16 mouse cellular contexts compared by ENCODE assay signal in genomic region chr3:20730481-20730880, GRCm38 (mm10).
A peak's percentile ranks its signal among the peaks of the same experiment; 100 is the strongest.
DNase-seq lines count a peak whose midpoint lies in the region; ATAC-seq and TF ChIP-seq lines count a peak whose summit lies in the region.
"Had no signal": no experiment of that assay in that cellular context is flagged by ENCODE, and none has a peak within 500 bp of the region (broad histone marks: within the 10 kb centered on the region; RNA-seq: fewer than 3 reads in every experiment).

No protein-coding gene starts in this region.

- H3K4me1 ChIP-seq in hindbrain, embryonic 13.5 days (replicated peaks) = no peaks in the 10 kb centered on the region
- H3K4me1 ChIP-seq in hindbrain, embryonic 10.5 days (replicated peaks) = no peaks in the 10 kb centered on the region
- no peaks in the 10 kb centered on the region for H3K4me1 ChIP-seq in ES-E14 (ENCODE audit: control insufficient read depth in 2 of 2, insufficient read depth in 2 of 2, low read length in 2 of 2, poor library complexity in 1 of 2)
- peaks cover 3% of the 10 kb centered on the region; the same call in 1 of the 2 replicates for H3K4me1 ChIP-seq in forebrain, postnatal 0 days (ENCODE audit: insufficient read depth)
- no peaks in the 10 kb centered on the region for H3K4me1 ChIP-seq in lung, adult 2 months (ENCODE audit: control insufficient read depth, insufficient read depth, low read length)
- H3K4me1 ChIP-seq: embryonic facial prominence, embryonic 12.5 days; limb, embryonic 13.5 days; liver, embryonic 15.5 days; midbrain, embryonic 10.5 days had no signal

- in situ Hi-C loops in ES-E14 (cut with MboI; ENCODE audit: low sequenced_read_pairs in 2 of 2, unreplicated experiment in 2 of 2) = no loop called here

- H3K27ac ChIP-seq in hindbrain, embryonic 13.5 days = no peak overlapping the region
- H3K27ac ChIP-seq in hindbrain, embryonic 10.5 days = no peak overlapping the region
- H3K27ac ChIP-seq in ES-E14 (ENCODE audit: insufficient read depth, low read depth, low read length, poor library complexity, severe bottlenecking) = no peak overlapping the region
- no peak overlapping the region for H3K27ac ChIP-seq in forebrain, postnatal 0 days (ENCODE audit: low read depth, low read length)
- H3K27ac ChIP-seq: embryonic facial prominence, embryonic 12.5 days; layer of hippocampus, adult 2 months; limb, embryonic 13.5 days; liver, embryonic 15.5 days; midbrain, embryonic 10.5 days had no signal

- H3K4me2 ChIP-seq in hindbrain, embryonic 13.5 days = no peak overlapping the region
- H3K4me2 ChIP-seq in forebrain, postnatal 0 days (ENCODE audit: low read depth) = no peak overlapping the region
- H3K4me2 ChIP-seq: embryonic facial prominence, embryonic 12.5 days; limb, embryonic 13.5 days; liver, embryonic 15.5 days had no signal

- DNase-seq in hindbrain, embryonic 10.5 days (ENCODE audit: low spot score) = no peak
- peak; percentile 52 for DNase-seq in ES-E14 (ENCODE audit: low read depth, low spot score)
- DNase-seq in forebrain, postnatal 0 days = no peak
- DNase-seq in kidney, postnatal 10 days = peak; percentile 16
- no peak for DNase-seq in cerebellum, adult 9-11 months
- no peak for DNase-seq in lung, adult 2 months
- DNase-seq: B cell, adult 2 months; gastrocnemius, postnatal 10 days; thymus, postnatal 36 days had no signal

- H3K9me3 ChIP-seq in hindbrain, embryonic 13.5 days = no peaks in the 10 kb centered on the region
- H3K9me3 ChIP-seq in hindbrain, embryonic 10.5 days = no peaks in the 10 kb centered on the region
- H3K9me3 ChIP-seq in ES-E14 (ENCODE audit: control insufficient read depth, insufficient read depth, low read depth, low read length) = no peaks in the 10 kb centered on the region
- H3K9me3 ChIP-seq in forebrain, postnatal 0 days (ENCODE audit: low read length) = no peaks in the 10 kb centered on the region
- H3K9me3 ChIP-seq: embryonic facial prominence, embryonic 12.5 days; G1E; limb, embryonic 13.5 days; liver, embryonic 15.5 days; midbrain, embryonic 10.5 days had no signal

- H3K36me3 ChIP-seq in hindbrain, embryonic 13.5 days = no peaks in the 10 kb centered on the region
- H3K36me3 ChIP-seq in hindbrain, embryonic 10.5 days = no peaks in the 10 kb centered on the region
- H3K36me3 ChIP-seq in ES-E14 (ENCODE audit: control insufficient read depth, insufficient read depth, low read length, poor library complexity, severe bottlenecking) = no peaks in the 10 kb centered on the region
- no peaks in the 10 kb centered on the region for H3K36me3 ChIP-seq in forebrain, postnatal 0 days (ENCODE audit: insufficient read depth)
- H3K36me3 ChIP-seq: embryonic facial prominence, embryonic 12.5 days; G1E; limb, embryonic 13.5 days; liver, embryonic 15.5 days; midbrain, embryonic 10.5 days had no signal

- ATAC-seq in hindbrain, embryonic 13.5 days (ENCODE audit: low FRiP score) = 0 out of 2 replicates have a peak, but pooled peaks have one; percentile 43
- peak; percentile 50; the same call in 1 of the 2 replicates for ATAC-seq in forebrain, postnatal 0 days

- H3K27me3 ChIP-seq in hindbrain, embryonic 13.5 days = no peaks in the 10 kb centered on the region
- H3K27me3 ChIP-seq in hindbrain, embryonic 10.5 days (ENCODE audit: insufficient read depth, poor library complexity, severe bottlenecking) = no peaks in the 10 kb centered on the region
- H3K27me3 ChIP-seq in forebrain, postnatal 0 days (ENCODE audit: insufficient read depth, low read length) = no peaks in the 10 kb centered on the region
- H3K27me3 ChIP-seq: embryonic facial prominence, embryonic 12.5 days; limb, embryonic 13.5 days; liver, embryonic 15.5 days had no signal

- H3K4me3 ChIP-seq in hindbrain, embryonic 13.5 days = no peak overlapping the region
- no peak overlapping the region for H3K4me3 ChIP-seq in hindbrain, embryonic 10.5 days
- no peak overlapping the region for H3K4me3 ChIP-seq in ES-E14 (ENCODE audit: insufficient read depth in 1 of 2, low read depth in 1 of 2, low read length in 2 of 2, poor library complexity in 1 of 2, severe bottlenecking in 1 of 2)
- H3K4me3 ChIP-seq in forebrain, postnatal 0 days (ENCODE audit: low read depth, low read length) = no peak overlapping the region
- no peak overlapping the region for H3K4me3 ChIP-seq in lung, adult 2 months (replicated peaks; ENCODE audit: extremely low read depth, low read depth, low read length)
- H3K4me3 ChIP-seq: embryonic facial prominence, embryonic 12.5 days; layer of hippocampus, adult 2 months; limb, embryonic 13.5 days; liver, embryonic 15.5 days; midbrain, embryonic 10.5 days had no signal

- TF ChIP-seq CTCF in forebrain, postnatal 0 days (IDR thresholded peaks at IDR 0.05; ENCODE audit: low read depth) = no peak
- TF ChIP-seq CTCF in lung, adult 2 months (IDR thresholded peaks at IDR 0.05; ENCODE audit: insufficient read depth, low read length) = no peak

- no peak overlapping the region for H3K9ac ChIP-seq in hindbrain, embryonic 13.5 days
- H3K9ac ChIP-seq in ES-E14 (ENCODE audit: insufficient read depth, low read depth, low read length, poor library complexity, severe bottlenecking) = no peak overlapping the region
- H3K9ac ChIP-seq in forebrain, postnatal 0 days = no peak overlapping the region
- H3K9ac ChIP-seq: embryonic facial prominence, embryonic 12.5 days; limb, embryonic 13.5 days; liver, embryonic 15.5 days had no signal

- no peak for TF ChIP-seq POLR2A in lung, adult 2 months (IDR thresholded peaks at IDR 0.05; ENCODE audit: borderline replicate concordance, extremely low read depth, low read depth, low read length)

TF ChIP-seq in ES-E14, 5 proteins besides CTCF, POLR2A, EP300 and RAD21:
- TF ChIP-seq ZNF384 (IDR thresholded peaks at IDR 0.05; ENCODE audit: low read depth, low read length) (no peak), CHD2 (IDR thresholded peaks at IDR 0.05; ENCODE audit: low read depth, low read length) (no peak), ZC3H11A (IDR thresholded peaks at IDR 0.05; ENCODE audit: borderline replicate concordance, low read depth, low read length) (no peak), HCFC1 (IDR thresholded peaks at IDR 0.05; ENCODE audit: borderline replicate concordance, insufficient read depth, low read length) (no peak), MAFK (IDR thresholded peaks at IDR 0.05; ENCODE audit: insufficient read depth, low read depth, low read length) (no peak)

Comparison
In these comparisons a context has a peak if more than half of its experiments do, and no peak if none do; other contexts are left out.
1. DNase-seq: peak in ES-E14 (single experiment) and kidney, postnatal 10 days (single experiment); none in hindbrain, embryonic 10.5 days (single experiment), forebrain, postnatal 0 days (single experiment), cerebellum, adult 9-11 months (single experiment) and lung, adult 2 months (single experiment).